Mouse (Mus musculus): Measurements from ENCODE around the gene Fcor. TPM values are rescaled to one million over a fixed set of nuclear protein-coding genes. Genes with fewer than 3 reads are reported as not detected.

Fcor gene
- total RNA-seq, 2 experiments from 2014 or later: 13.6 to 14.1 TPM

- intact Hi-C loops (cut with DNase I): loop anchor here (5.0 kb wide), 1 partner anchor 52 kb away; the partner anchor contains the start of gene Trappc5
- DNase-seq: no peak
Observed at GRCm38 (mm10) chr8:3625445-3625844, 46.7 kb downstream of the Fcor start, which contains the start of gene Pcp2. Gene Pcp2 (minus strand): TSS chr8:3625545.

- intact Hi-C loops (cut with DNase I): no loop called here
- DNase-seq: no peak
Observed at GRCm38 (mm10) chr8:3622119-3622518, 50.0 kb downstream of the Fcor start.

GRCm38 (mm10) chr8:3621199-3621970 lies 50.8 kb downstream of the Fcor start, which contains the start of the genes Xab2 and Pet100:
Gene Xab2 (minus strand): TSS chr8:3621316.
Gene Pet100 (plus strand): TSS chr8:3621548.
- intact Hi-C loops (cut with DNase I): no loop called here
- DNase-seq: peak; percentile 98

Other genes starting within 250 kb of the Fcor start
- gene Pex11g, start 204.7 kb downstream of the Fcor start, total RNA-seq (2021): under 1 TPM; 0.64 to 0.66 TPM
- gene Tex45, start 201.5 kb downstream of the Fcor start, total RNA-seq (2021): not detected
- gene Zfp358, start 179.2 kb downstream of the Fcor start, total RNA-seq (2021): 10 to 100 TPM; 43.3 TPM
- 10 to 100 TPM; 74.8 to 81.3 TPM for gene Mcoln1, start 171.9 kb downstream of the Fcor start, total RNA-seq (2021)
- 10 to 100 TPM; 75.9 to 81.6 TPM for gene Pnpla6, start 157.0 kb downstream of the Fcor start, total RNA-seq (2021)
- gene C330021F23Rik, start 104.4 kb downstream of the Fcor start, total RNA-seq (2021): not detected
- 100 to 1,000 TPM; 109 to 118 TPM for gene Camsap3, start 85.1 kb downstream of the Fcor start, total RNA-seq (2021)
- 10 to 100 TPM; 38.5 to 38.8 TPM for gene Xab2, start 51.0 kb downstream of the Fcor start, total RNA-seq (2021)
- gene Pet100, start 50.8 kb downstream of the Fcor start, total RNA-seq (2021): 10 to 100 TPM; 60.0 to 63.3 TPM
- gene Pcp2, start 46.8 kb downstream of the Fcor start, total RNA-seq (2021): 1 to 10 TPM in 1 of 2 experiments, not detected in 1; 1.0 TPM
- gene Stxbp2, start 41.4 kb downstream of the Fcor start, total RNA-seq (2021): 10 to 100 TPM; 73.8 to 78.1 TPM
- under 1 TPM; 0.76 to 0.91 TPM for gene Retn, start 16.6 kb downstream of the Fcor start, total RNA-seq (2021)
- under 1 TPM; 0.38 to 0.42 TPM for gene Mcemp1, start 6.6 kb downstream of the Fcor start, total RNA-seq (2021)
- gene Trappc5, start 3.9 kb upstream of the Fcor start, total RNA-seq (2021): 10 to 100 TPM; 34.4 to 37.0 TPM
- not detected for gene Fcer2a, start 21.8 kb upstream of the Fcor start, total RNA-seq (2021)
- gene Clec4g, start 48.3 kb upstream of the Fcor start, total RNA-seq (2021): not detected
- gene Cd209a, start 76.6 kb upstream of the Fcor start, total RNA-seq (2021): not detected
- not detected for gene Cd209e, start 181.9 kb upstream of the Fcor start, total RNA-seq (2021)
- gene Cd209d, start 206.2 kb upstream of the Fcor start, total RNA-seq (2021): not detected